Mouse (Mus musculus): ENCODE measurements at regions not wholly inside any gene's neighbourhood (a gene's known extent, or its start where the extent isn't known, plus 50 kb on each side); places are given as distances from the start of the nearest gene placed in this dataset.

DNA sequence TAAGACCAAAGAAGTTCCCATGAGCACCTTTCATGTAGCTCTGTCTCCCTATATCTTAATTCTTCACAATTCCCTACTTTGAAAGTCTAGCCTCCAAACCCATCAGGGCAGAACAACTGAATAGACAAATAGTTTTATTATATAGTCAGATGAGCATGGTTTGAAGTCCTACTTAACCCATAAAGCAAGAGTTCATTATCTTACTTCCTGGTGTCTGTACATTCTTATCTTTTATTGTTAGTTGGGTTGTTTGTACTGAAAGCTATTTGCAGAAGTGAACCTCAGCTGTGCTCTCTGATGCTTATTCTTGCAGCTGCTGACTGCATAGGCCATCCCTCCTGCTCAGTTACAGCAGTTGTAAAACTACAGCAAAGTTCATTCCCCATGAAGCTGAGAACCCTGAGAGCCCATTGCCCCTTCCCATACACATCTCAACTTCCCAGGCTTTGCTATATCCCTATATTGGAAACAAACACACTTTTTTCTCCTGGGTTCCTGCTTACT, 276.7 kb upstream of the Clnk start:
- TF ChIP-seq ETS1 (IDR thresholded peaks at IDR 0.05; ENCODE audit: low read depth, low read length) (no peak), POLR2A (IDR thresholded peaks at IDR 0.05; ENCODE audit: control insufficient read depth in 1 of 2, insufficient read depth in 1 of 2, low read depth in 1 of 2, low read length in 2 of 2, poor library complexity in 1 of 2) (no peak), CHD1 (IDR thresholded peaks at IDR 0.05; ENCODE audit: low read depth, low read length) (no peak), ZNF384 (IDR thresholded peaks at IDR 0.05; ENCODE audit: low read depth, low read length) (no peak)
